Mouse (Mus musculus): ENCODE measurements around the gene Gm4303. TPM values are rescaled to one million over a fixed set of nuclear protein-coding genes. Genes with fewer than 3 reads are reported as not detected.

Gm4303 gene
- total RNA-seq (2023) = not detected

DNA sequence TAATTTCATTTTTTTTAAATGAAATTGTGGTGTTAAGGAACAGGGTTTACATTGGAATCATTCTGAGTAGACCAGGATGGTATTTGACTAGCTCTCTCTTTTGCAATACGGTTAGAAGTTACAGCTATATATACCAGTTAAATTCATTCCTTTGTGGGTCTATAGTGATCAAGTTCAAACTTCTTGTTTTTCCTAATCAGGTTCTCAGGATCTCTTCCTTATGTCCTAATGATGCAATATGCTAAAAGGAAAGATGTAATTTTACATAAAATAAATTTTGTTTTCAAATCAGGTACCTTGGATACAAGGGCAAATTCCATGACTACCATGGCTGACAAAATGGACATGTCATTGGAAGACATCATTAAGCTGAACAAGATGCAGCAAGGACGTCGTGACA lies at the start of gene Gm4303:
Gene Gm4303, plus strand, starts transcription at position 301 of the 400 bp plus-strand sequence.

DNA sequence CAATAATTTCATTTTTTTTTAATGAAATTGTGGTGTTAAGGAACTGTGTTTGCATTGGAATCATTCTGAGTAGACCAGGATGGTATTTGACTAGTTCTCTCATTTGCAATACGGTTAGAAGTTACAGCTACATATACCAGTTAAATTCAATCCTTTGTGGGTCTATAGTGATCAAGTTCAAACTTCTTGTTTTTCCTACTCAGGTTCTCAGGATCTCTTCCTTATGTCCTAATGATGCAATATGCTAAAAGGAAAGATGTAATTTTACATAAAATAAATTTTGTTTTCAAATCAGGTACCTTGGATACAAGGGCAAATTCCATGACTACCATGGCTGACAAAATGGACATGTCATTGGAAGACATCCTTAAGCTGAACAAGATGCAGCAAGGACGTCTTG lies 10.4 kb upstream of the Gm4303 start, which contains the start of gene Gm4301:
Gene Gm4301, plus strand, starts transcription at position 301 of the 400 bp plus-strand sequence.

DNA sequence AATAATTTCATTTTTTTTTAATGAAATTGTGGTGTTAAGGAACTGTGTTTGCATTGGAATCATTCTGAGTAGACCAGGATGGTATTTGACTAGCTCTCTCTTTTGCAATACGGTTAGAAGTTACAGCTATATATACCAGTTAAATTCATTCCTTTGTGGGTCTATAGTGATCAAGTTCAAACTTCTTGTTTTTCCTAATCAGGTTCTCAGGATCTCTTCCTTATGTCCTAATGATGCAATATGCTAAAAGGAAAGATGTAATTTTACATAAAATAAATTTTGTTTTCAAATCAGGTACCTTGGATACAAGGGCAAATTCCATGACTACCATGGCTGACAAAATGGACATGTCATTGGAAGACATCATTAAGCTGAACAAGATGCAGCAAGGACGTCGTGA lies 5.2 kb upstream of the Gm4303 start, which contains the start of gene Gm4302:
Gene Gm4302, plus strand, starts transcription at position 301 of the 400 bp plus-strand sequence.

DNA sequence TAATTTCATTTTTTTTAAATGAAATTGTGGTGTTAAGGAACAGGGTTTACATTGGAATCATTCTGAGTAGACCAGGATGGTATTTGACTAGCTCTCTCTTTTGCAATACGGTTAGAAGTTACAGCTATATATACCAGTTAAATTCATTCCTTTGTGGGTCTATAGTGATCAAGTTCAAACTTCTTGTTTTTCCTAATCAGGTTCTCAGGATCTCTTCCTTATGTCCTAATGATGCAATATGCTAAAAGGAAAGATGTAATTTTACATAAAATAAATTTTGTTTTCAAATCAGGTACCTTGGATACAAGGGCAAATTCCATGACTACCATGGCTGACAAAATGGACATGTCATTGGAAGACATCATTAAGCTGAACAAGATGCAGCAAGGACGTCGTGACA lies 5.0 kb downstream of the Gm4303 start, which contains the start of gene Gm4305:
Gene Gm4305, plus strand, starts transcription at position 301 of the 400 bp plus-strand sequence.

DNA sequence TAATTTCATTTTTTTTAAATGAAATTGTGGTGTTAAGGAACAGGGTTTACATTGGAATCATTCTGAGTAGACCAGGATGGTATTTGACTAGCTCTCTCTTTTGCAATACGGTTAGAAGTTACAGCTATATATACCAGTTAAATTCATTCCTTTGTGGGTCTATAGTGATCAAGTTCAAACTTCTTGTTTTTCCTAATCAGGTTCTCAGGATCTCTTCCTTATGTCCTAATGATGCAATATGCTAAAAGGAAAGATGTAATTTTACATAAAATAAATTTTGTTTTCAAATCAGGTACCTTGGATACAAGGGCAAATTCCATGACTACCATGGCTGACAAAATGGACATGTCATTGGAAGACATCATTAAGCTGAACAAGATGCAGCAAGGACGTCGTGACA lies 15.3 kb downstream of the Gm4303 start, which contains the start of gene Gm4307:
Gene Gm4307, plus strand, starts transcription at position 301 of the 400 bp plus-strand sequence.

DNA sequence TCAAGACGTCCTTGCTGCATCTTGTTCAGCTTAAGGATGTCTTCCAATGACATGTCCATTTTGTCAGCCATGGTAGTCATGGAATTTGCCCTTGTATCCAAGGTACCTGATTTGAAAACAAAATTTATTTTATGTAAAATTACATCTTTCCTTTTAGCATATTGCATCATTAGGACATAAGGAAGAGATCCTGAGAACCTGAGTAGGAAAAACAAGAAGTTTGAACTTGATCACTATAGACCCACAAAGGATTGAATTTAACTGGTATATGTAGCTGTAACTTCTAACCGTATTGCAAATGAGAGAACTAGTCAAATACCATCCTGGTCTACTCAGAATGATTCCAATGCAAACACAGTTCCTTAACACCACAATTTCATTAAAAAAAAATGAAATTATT lies 36.7 kb downstream of the Gm4303 start, which contains the start of gene Gm4312:
Gene Gm4312, minus strand, starts transcription at position 101 of the 400 bp plus-strand sequence.

Other genes starting within 250 kb of the Gm4303 start
- not detected for gene Gm4301, start 10.3 kb upstream of the Gm4303 start, total RNA-seq (2023)
- not detected for gene Gm4302, start 5.1 kb upstream of the Gm4303 start, total RNA-seq (2023)
- not detected for gene Gm4305, start 5.1 kb downstream of the Gm4303 start, total RNA-seq (2023)
- not detected for gene Gm4307, start 15.4 kb downstream of the Gm4303 start, total RNA-seq (2023)
- not detected for gene Gm4312, start 36.6 kb downstream of the Gm4303 start, total RNA-seq (2023)
- 1.1 TPM for gene Tmtc3, start 141.4 kb downstream of the Gm4303 start, total RNA-seq (2023)
- 1.3 TPM for gene Cep290, start 141.6 kb downstream of the Gm4303 start, total RNA-seq (2023)
- 3.9 TPM for gene 4930430F08Rik, start 244.5 kb downstream of the Gm4303 start, total RNA-seq (2023)
- not detected for gene 1700017N19Rik, start 244.5 kb downstream of the Gm4303 start, total RNA-seq (2023)